Mouse (Mus musculus): ENCODE data around the gene Myrfl. TPM values are rescaled to one million over a fixed set of nuclear protein-coding genes. Genes with fewer than 3 reads are reported as not detected.

Gene Myrfl
- total RNA-seq, 2 experiments from 2014 or later = not detected

Other genes starting within 250 kb of the Myrfl start
- gene Rab3ip, start 53.9 kb upstream of the Myrfl start, total RNA-seq (2021) = 10 to 100 TPM; 43.4 to 45.6 TPM
- not detected for gene Gm10271, start 75.7 kb upstream of the Myrfl start, total RNA-seq (2021)
- under 1 TPM; 0.20 to 0.29 TPM for gene Best3, start 89.4 kb upstream of the Myrfl start, total RNA-seq (2021)
- not detected for gene Lrrc10, start 148.4 kb upstream of the Myrfl start, total RNA-seq (2021)
- 100 to 1,000 TPM; 211 to 254 TPM for gene Cct2, start 166.9 kb upstream of the Myrfl start, total RNA-seq (2021)